Mouse (Mus musculus): ENCODE results near the gene Lhx1.

Lhx1 gene

DNA sequence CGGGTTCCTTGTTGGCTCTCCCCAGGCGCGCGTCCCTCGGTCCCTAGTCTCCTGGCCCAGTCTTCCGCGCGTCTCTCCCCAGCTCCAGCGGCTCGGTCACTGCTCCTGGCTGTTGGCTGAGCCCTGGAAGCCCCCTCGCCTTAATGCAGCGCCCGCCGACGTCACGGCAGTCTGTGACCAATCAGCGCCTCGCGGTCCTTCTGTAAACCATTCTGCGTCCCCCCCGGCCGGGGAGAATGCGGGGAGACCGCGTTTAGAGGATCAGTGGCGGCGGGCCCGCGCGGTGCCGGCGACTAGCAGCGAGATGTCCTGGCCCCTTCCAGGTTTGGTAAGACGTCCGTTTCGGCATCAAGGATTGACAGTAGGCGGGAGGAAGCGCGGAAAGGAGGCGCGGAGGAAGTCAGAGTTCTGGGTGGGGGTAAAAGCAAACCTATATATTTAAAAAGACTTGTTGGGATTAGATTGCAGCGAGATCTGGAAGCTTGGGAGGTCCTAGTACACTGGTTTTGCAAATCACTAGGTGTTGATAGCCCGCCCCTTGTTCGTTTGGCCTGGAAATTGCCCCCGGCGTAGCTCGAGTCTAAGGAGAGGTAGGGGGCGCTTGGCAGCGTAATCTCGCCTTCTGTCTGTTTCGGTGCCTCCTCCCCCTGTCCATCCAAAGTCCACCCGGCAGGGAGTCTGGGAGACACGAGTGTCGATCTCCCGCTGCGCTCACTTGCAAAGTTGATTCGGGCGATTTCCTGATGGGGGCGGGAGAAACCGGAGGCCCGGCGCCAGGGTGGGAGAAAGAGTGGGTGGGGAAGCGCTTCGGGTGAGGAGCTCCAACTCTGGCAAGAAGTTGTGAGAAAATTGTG, at the start of gene Lhx1:
Gene Lhx1, minus strand, starts transcription at position 115 of the 854 bp plus-strand sequence.
- DNase-seq (ENCODE audit: low spot score in 2 of 2) = no peak

DNA sequence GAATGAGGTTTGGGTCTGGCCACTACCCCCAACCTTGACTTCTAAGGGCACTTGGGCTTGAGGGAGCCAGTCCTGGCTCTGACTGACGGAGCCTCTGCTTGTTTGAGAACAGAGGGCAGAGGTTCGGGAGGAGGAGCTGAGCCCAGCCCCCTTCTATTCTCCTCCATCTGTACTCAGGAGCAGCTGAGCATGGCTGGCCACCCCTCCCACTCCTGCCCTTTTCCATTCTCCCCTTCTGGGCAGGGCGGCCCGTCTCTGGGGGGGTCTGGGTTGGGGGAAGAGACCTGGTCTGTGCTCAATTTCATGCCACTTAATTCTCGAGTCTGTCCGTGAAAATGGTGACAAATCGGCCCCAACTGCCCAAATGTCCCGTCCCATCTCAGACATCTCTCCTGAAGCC, 49.5 kb upstream of the Lhx1 start:
- DNase-seq (ENCODE audit: low spot score in 2 of 2) = no peak

DNA sequence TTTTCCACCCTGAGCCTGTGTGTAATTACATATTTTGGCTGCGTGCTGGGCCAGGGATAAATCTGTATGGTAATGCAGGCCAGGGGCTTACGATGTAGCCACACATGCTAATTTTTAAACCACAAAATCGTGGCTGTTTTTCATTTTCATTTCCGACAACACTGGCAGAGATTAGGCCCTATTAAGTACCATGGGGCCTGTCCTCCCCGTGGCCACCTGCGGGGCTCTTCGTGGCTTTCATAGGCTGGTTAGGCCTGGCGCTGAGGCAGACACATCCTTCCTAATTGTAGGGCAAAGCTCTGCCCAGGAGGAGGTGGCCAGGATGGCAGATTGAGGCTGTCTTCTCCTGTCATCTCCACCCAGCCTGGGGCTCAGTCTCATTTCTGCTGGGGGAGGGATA, 48.3 kb upstream of the Lhx1 start:
- DNase-seq (ENCODE audit: low spot score in 2 of 2) = no peak

DNA sequence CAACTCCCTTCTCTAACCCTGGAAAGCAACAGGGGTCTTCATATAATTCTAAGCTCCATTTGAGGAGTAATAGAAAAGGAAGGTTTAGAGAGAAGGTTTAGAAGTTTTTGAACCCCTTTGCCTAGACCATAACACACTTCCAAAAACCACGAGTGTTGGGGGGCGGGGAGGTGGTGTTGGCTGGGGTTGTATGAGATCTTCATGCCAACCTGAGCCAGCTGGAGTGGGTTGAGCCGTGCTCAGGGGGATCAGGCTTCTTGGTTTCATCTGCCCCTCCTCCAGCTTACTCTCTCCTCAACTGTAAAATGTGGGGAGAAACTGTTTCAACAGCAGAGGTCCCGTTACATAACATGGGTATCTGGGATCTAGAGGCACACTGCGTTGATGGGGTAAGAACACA, 45.5 kb upstream of the Lhx1 start:
- no peak for DNase-seq (ENCODE audit: low spot score in 2 of 2)

DNA sequence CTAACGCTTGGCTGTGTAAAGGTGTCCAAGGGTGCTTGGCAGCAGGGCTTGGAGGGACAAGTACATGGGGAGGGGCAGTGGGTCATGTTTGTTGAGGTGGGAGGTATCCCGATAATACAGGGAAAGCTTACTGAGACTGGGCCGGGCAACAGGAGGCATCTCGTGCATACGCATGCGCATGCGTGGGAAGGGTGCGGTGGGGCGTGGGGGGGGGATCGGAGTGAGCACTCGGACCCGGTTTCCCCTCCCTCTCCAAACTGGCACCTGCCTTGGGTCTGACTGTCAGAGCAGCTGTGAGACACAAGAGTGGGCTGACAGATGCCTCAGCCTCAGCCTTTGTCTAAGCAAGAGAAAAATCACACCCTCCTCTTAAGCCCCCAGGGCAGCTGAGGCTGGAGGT, 45.1 kb upstream of the Lhx1 start:
- DNase-seq (ENCODE audit: low spot score in 2 of 2) = no peak

DNA sequence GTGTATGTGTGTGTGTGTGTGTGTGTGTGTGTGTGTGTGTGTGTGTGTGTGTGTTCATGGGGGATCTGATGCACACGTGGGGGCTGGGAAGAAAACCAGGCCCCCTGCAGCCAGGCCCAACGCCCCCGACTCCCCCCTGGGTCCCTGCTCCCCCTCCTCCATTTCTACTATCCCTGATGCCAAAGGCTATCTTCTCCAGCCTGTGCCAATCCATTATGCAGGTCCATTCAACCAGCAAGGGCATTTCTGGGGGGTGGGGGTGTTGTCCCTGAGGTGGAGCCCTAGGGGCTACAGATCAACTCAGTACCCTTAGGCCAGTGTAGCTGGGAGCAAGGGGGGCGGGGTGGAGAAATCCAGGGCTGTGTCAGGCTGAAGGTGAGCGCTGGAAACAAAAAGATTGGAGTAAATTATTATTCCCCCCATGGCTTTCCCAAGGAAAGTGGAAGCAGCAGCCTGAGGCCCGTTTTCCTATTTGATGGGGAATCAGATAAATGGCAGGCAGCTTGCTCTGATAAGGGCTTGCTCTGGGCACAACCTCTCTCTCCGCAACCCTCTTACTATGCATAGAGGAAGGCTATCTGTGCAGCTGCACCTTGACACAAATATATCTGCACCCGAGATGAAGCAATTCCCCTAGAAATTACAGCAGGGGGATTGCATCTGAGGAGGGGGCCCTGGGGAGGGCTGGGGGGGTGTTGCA, 43.9 kb upstream of the Lhx1 start:
- no peak for DNase-seq (ENCODE audit: low spot score in 2 of 2)

DNA sequence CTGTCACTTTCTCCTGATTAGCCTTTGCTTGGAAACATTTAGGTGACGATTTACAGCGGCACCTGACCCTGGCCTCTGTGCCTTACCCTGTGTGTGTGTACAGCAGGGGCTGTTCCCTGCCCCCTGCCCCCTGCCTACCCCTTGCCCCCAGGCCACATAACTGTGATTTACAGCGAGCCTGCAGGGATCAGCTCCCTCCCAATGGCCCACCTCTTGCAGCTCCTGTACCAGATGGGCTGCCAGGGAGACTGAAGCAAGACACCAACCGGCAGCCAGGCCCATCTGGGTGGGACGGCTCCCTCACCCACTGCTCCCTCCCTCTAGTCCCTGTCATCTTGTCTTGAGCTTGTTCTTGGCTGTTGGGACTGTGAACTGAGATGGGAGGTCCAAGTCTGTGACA, 43.1 kb upstream of the Lhx1 start:
- no peak for DNase-seq (ENCODE audit: low spot score in 2 of 2)

DNA sequence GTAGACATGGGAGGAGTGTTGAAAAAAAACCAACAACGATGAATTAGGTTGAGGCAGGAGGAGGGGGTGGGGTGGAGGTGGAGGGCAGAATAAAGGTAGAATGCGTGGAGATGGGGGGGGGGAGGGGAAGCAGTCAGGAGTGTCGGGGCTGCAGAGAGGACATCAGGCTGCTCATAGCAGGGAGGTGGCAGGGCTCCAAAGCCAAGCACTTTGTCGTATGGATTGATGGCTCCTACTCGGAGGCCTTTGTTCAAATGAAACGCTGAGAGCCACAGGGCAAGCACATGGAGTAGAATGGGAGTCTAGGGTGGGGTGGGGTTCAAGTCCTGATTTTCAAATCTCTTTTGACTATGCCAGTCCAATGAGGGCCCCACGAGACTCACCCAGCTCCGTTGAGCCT, 41.4 kb upstream of the Lhx1 start:
- no peak for DNase-seq (ENCODE audit: low spot score in 2 of 2)

DNA sequence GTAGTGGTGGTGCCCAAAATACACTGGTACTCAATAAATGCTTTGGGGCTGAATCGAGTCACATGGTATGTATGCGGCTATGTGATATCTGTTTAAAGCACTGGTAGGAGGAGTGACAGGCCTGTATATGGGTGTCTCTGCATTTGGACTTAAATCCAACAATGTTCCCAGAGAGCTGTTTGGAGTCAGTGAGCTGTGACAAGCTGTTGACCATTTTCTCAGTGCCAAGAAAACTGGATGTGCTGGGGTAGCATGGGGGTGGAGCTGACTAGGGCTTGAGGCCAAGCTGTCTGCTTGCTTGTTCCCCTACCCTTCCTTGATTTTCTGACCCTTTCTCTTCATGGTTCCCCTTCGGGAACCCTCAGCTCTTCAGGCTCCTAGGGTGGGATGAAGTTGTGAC, 39.9 kb upstream of the Lhx1 start:
- no peak for DNase-seq (ENCODE audit: low spot score in 2 of 2)

DNA sequence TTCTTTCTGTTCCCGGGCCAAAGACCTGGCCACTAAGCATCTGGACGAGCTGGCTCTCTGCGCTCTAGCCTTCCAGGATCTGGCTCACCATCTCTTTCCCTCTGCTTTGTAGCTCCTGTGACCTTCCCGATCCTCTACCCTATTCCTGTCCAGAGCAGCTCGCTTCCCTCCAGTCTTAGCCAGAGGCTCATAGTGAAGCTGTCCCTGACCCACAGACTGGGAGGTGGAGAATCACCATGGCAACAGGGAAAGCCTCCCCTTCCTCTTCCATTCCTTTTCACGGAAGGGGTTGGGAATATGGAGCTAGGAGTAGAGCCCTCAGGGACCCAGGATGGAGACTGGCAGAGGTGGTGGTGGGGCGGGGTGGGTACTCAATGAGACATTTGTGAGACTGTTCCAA, 38.0 kb upstream of the Lhx1 start:
- no peak for DNase-seq (ENCODE audit: low spot score in 2 of 2)

DNA sequence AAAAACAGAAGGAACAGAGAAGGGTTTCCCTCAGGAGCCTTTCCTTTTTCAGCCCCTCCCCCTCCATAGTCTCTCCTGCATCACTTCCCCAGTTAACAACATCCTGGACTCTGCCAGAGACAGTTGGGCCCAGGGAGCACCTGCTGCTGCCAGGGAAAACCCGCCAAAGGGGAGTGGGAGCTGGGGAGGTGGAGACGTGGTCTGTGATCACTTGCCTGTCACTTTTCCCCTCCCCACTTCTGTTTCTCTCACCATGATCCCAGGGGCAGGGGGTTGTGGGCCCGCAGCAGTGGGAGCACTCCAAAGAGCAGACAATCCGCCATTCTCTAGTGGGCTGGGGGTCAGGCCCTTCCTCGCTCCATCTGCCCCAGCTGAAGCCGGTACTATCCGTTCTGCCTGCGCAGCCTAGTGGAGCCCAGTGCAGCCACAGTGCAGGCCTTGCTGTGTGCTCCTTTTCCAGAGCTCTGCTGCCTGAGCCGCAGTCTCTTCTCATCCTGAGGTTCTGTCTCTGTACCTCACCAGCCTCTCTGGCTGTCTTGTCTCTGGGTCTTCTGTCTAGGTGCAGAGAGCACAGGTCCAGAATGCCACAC, 37.5 kb upstream of the Lhx1 start:
- DNase-seq (ENCODE audit: low spot score in 2 of 2) = no peak

DNA sequence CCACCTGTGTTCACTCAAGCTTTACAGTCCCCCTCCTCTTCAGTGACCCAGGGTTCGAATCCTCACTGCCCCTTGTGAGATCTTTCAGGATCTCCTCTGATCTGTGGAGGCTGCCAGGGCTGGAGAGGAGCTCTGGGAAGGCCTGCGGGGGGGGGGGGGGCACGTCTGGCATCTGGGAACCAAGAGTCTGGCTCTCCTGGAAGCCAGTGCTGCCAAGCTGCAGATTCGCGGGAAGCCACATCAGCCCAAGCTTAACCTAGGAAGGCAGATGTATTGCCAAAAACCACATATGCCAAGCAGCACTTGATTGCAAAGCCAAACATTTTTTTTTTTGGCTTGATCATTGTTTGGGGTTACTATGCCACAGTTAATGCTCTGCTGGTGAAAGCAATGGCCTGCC, 36.2 kb upstream of the Lhx1 start:
- DNase-seq (ENCODE audit: low spot score in 2 of 2) = no peak

DNA sequence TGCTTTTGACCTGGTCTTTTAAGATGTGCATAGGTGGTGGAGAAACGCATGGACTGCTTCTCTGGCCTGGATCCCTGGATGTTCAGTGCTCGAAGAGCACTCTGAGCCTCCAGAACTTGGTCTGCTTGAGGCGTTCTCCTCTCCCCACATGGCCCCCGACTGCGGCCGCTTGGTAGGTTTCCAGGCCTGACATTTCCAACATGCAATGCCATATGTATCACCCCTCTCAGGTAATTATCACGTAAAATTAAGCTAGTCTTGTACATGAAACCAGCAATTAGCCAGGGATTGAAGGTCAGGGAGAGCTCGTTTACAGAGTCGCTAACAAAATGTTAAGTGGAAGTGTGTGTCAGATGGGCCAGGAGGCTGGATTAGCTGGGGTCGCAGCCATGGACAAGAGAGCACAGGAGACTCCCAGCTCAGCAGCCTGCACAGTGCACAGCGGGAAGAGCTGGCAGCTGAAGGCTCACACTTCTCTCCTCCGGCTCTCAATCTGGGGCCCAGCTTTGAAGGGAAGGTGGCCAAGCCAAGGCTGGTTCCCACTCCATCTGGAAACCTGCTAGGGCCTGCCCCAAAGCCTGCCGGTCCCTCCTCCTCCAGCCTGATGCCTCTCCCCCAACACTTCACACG, 28.6 kb upstream of the Lhx1 start:
- no peak for DNase-seq (ENCODE audit: low spot score in 2 of 2)

DNA sequence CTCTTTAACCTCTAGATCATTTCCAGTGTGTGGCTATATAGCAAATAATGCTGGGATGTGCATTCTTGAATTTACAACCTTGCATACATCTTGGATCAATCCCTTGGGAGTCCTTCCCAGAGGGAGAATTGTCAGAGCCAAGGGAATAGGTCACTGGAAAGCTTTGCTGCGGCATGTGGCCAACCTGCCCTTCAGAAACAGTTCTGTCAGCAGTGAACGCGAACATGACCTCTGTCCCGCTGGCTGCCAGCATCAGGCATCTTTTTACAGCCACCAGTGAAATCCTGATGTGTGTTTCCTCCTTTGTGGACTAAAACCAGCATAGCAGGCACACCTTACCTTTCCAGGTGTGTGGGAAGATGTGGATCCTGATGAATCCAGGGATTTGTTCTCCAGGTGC, 26.0 kb upstream of the Lhx1 start:
- DNase-seq (ENCODE audit: low spot score in 2 of 2) = no peak

DNA sequence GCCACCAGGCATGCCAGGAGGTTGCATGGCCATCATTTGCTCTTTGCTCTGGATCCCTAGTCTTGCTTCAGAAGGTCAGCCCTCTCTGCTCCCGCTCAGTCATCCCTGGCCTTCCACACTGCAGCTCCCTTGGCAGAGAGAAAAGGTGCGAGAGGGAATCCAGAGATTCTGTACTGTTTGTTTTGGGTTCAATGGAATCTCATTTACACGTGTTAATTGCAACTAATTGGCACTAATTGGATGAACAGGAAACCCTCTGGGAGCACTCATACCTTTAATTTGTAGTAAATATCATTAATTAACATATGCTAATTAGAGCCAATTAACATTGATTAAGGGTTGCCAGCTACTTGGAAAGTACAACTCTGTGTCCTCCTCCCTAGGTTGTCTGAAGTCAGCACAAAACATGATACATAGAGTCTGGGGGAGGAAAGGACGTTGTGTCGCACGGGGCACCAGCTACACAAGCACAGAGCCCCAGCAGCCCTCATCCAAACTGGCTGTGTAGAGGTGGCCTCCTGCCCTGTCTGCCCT, 24.0 kb upstream of the Lhx1 start:
- DNase-seq (ENCODE audit: low spot score in 2 of 2) = no peak

DNA sequence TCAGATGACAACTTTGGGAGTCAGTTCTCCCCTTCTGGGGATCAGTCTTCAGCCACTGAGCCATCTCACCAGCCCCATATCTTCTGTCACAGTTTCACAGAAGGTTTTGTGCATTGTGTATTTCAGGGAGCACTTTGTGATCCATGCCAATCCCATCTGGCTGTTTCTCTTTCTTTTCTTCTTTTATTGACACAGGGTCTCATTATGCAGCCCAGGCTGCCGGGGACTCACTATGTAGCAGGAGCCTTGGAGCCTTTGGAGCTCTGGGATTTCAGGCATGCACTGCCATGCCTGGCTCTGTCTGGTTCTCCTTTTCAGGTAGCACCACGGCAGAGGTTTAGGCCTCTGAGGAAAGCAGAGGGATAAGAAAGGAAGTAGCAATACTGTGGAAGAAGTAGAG, 23.0 kb upstream of the Lhx1 start:
- DNase-seq (ENCODE audit: low spot score in 2 of 2) = no peak

DNA sequence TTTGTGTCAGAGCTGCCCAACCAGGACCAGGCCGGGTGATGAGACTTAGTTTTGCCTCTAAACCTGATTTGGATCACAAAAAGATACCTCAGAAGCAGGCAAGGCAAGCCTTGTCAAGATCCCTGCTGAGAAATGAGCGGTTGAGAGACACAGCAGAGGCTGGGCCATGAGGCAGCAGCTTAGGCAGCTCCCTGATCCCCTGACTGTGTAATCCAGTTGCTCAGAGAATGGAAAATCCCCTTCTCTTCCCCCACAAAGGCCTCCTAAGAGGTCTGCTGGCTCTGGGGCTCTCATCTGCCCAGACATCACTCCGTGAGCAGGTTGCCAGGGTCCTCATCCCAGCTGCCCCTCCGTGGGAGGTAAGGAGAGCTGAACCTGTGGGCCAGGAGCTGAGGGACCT, 14.6 kb upstream of the Lhx1 start:
- DNase-seq (ENCODE audit: low spot score in 2 of 2) = no peak

DNA sequence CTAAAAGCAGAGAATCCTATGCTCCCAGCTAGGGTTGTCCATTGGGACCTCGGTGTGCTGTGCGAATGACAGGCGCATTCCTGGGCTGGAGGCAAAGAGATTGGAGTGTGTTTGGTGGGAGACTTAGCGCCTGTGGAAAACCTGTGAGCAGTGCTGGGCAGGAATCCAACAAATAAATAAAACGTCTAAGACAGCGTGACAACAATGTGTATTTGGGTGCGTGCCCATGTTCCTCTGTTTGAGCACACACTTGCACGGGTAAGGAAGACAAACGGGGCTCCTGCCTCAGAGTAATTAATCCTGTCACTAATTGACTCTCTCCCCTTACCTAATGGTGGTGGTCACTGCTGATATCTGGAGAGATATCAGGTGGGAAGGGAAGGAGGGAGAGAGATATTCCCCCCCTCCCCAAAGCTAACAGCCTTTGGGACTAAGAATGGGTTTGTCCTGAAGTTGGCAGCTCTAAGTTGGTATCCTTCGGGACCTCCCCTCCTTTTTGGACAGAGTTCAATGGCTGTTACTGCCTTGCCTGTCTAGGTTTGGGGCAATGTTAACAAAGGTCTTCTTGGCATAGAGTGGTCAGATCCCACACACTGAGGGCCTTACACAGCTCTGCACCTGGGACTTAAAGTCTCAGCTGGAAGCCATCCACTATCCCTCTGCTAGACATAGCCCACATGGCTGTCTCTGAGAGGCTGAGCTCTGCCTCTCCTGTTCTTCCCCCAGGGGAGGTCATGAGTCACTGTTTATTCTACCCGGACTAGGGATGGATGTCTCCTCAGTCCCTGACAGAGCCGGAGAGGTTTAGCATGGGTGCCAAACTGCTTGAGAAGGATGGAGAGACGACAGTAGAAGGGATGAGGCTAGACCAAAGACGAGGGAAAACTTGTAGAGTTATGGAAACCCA, 4.7 kb upstream of the Lhx1 start:
- DNase-seq (ENCODE audit: low spot score in 2 of 2) = no peak

DNA sequence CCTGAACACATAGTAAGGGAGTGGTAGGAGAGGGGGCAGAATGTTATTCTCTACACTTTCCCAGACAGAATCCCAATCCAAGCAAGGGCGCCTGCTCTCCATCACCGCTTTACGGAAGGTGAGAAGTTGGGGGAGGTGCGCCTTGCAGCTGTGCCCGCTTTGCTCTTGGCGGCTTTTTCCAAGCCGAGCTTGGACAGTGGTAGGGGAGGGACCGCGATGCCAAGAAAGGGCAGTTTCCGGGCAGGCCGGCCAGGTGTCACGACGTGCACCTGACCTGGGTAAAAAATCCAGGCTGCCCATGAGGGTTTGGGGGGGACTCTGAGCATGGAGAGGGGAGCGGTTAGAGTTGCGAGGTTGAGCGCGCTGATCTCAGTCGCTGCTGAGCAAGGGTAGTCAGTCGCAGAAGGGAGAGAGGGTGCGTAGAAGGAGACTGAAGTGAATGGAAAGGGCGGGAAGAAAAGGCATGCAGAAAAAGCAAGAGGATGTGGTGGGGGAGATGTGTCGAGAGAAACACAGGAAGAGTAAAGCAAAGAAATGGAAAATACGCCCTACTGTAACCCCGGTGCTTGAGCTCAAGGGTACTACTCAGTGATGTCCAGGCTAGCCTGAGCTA, 3.9 kb upstream of the Lhx1 start:
- no peak for DNase-seq (ENCODE audit: low spot score in 2 of 2)

DNA sequence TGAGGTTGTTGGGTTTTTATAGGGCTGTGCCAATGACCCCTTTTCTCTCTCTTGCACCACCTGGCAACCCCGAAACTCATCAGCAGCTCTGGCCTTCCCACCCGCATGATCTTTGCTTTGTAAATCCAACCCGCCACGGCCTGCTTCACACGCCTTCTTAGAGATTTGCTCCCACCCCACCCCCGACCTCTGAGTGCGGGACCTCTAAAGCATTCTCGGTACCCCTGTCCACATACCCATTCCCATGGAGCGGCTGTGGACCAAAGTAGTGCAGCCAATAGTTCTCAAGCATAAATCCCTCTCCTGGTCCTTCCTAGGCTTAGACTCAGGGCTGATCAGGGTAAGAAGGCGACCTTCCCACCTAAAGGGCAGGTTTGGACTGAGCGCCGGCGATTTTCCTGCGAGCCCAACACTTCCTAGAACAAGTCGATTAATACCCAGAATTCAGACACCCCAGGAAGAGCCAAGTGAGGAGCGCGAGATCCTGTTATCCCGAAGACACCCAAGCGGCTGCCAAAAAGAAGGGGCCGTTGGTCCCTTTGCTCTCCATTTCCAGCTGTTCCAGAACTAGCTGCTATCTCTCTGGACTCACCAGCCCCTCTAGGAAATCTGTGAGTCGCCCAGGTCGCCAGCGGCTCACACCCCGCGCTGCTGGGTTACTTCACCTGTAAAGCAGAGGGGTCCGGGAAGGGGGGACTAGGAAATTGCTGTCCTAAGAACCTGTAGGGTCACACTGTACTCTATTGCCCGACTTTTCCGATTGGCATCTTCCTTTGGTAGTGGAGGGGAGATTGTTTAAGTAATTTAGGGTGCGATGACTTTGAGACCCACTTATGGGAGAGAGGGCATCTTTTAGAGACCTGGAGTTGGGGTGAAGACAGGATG, 1.9 kb upstream of the Lhx1 start:
- DNase-seq (ENCODE audit: low spot score in 2 of 2) = no peak

Measured in frontal cortex, postnatal 10 days (tissue).